Mouse (Mus musculus): ENCODE data around the gene Cyyr1. TPM values are rescaled to one million over a fixed set of nuclear protein-coding genes. Genes with fewer than 3 reads are reported as not detected.

The Cyyr1 gene
- total and polyA plus RNA-seq, 3 experiments = 15.1 to 39.5 (median 37.4) TPM

DNA sequence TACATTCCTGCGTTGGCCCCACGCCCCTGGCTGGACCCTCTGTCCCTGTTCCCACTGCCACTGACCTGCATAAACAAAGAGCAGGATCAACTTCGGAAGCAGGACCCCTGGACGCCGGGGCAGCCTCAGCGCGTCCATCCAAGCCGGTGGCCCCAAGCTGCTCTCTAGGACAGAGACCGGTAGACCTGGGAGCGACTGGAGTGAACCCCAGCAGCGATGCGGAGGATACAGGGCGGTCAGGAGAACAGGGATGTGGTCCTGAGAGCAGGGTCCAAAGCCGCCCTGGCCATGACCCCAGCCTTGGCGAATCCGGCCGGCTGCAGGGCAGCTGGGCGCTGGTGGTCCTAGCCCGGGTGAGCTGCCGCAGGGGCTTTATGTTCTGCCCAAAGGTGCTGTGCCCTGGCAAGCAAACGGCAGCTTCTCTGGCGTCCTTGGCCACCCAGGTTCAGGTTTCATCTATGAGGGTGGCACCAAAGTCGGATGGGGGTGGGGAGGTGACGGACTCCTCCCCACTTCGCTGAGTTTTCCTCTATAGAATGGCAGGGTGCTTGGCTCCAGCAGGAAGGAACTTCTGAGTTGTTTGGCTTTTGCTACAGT, 3.1 kb downstream of the Cyyr1 start:
- intact Hi-C loops (cut with DNase I) = loop anchor here (10.0 kb wide), 2 partner anchors 255 to 375 kb away; partner anchors contain the start of genes Adamts1 and App
- no peaks in the 10 kb centered on the region for H3K36me3 ChIP-seq (ENCODE audit: control insufficient read depth, insufficient read depth, low read length)
- H3K4me1 ChIP-seq (ENCODE audit: control insufficient read depth, insufficient read depth, low read length) = no peaks in the 10 kb centered on the region
- H3K27me3 ChIP-seq (ENCODE audit: control insufficient read depth, insufficient read depth, low read length) = no peaks in the 10 kb centered on the region
- WGBS = 4% methylated on average over 25 of the region's 25 CpGs
- peak; percentile 60 to 66 for DNase-seq
- TF ChIP-seq CTCF (IDR thresholded peaks at IDR 0.05) = no peak
- peak; percentile 84 for TF ChIP-seq POLR2A (IDR thresholded peaks at IDR 0.05; ENCODE audit: insufficient read depth, low read depth, low read length)
- 0 out of 2 replicates have a peak, but pooled peaks have one; percentile 21 for TF ChIP-seq EP300 (IDR thresholded peaks at IDR 0.05; ENCODE audit: insufficient read depth, low read depth, low read length)
- peak overlapping the region; percentile 75 for H3K9ac ChIP-seq (ENCODE audit: low read depth, low read length)
- H3K4me3 ChIP-seq = peak overlapping the region; percentile 55
- peak overlapping the region; percentile 93 for H3K27ac ChIP-seq
- H3K79me2 ChIP-seq (replicated peaks; ENCODE audit: control insufficient read depth, insufficient read depth, low read length) = no peaks in the 10 kb centered on the region

DNA sequence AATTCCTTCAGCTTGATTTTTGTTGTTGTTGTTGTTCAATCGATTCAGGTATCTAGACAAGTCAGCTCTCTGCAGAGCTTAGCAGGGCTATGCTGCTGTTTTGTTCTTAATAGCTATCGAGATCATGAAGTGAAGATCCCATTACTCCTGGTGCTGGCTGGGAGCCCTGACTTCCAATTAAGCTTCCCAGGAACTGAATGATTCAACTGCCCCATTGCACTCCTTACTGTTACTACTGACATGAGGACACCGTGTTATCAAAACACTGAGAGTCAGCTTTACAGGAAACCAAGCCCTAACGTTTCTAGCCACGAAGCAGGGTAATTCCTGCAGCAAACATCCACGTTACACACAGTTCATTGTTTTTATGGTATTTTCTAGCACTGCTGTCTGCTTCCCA, 6.7 kb downstream of the Cyyr1 start:
- intact Hi-C loops (cut with DNase I) = loop anchor here (10.0 kb wide), 2 partner anchors 258 to 372 kb away; partner anchors contain the start of genes Adamts1 and App
- no peaks in the 10 kb centered on the region for H3K27me3 ChIP-seq (ENCODE audit: control insufficient read depth, insufficient read depth, low read length)
- peak overlapping the region; percentile 93 for H3K27ac ChIP-seq
- peak in 1 of 2 experiments; percentile 63 for DNase-seq
- H3K79me2 ChIP-seq (replicated peaks; ENCODE audit: control insufficient read depth, insufficient read depth, low read length) = no peaks in the 10 kb centered on the region
- peaks cover 11% of the 10 kb centered on the region; the same call in 1 of the 2 replicates for H3K36me3 ChIP-seq (ENCODE audit: control insufficient read depth, insufficient read depth, low read length)
- peak overlapping the region; percentile 57 for H3K9ac ChIP-seq (ENCODE audit: low read depth, low read length)
- peaks cover 6% of the 10 kb centered on the region for H3K4me1 ChIP-seq (ENCODE audit: control insufficient read depth, insufficient read depth, low read length)
- peak overlapping the region; percentile 55 for H3K4me3 ChIP-seq
- 35% methylated on average over 6 of the region's 6 CpGs for WGBS
- TF ChIP-seq POLR2A (IDR thresholded peaks at IDR 0.05; ENCODE audit: insufficient read depth, low read depth, low read length) (peak; percentile 75; the same call in 1 of the 2 replicates), CTCF (IDR thresholded peaks at IDR 0.05) (no peak), EP300 (IDR thresholded peaks at IDR 0.05; ENCODE audit: insufficient read depth, low read depth, low read length) (peak; percentile 44; the same call in 1 of the 2 replicates)

DNA sequence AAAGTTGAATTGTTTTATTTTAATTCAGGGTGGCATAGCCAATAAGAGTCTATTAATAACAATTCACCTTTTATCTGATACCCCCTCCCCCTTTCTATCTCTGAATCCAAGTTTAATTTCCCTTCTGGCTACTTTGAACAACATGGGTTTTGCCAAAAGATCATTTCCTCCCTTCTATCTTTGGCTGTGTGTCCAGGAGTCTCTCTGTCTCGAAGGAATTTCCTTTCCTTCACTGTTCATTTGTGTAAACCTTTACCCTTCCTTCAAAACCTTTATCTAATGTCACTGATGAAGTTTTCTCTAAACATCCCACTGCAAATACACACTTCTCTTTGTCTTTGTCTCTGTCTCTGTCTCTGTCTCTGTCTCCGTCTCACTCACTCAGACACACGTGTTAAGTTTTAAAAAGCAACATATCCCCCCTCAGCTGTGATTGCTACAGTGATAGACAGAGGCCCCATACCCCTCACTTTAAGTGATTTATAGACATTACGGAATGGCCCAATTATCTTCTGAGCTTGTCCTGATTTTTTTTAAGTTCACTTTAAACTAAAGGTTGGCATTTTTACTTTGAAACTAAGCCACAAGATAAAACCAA, 11.4 kb downstream of the Cyyr1 start:
- Histone ChIP-seq H3K27ac (peak overlapping the region; percentile 82), H3K79me2 (replicated peaks; ENCODE audit: control insufficient read depth, insufficient read depth, low read length) (peaks cover 2% of the 10 kb centered on the region; the same call in 1 of the 2 replicates), H3K27me3 (ENCODE audit: control insufficient read depth, insufficient read depth, low read length) (no peaks in the 10 kb centered on the region), H3K4me3 (peak overlapping the region; percentile 6; the same call in 1 of the 2 replicates), H3K4me1 (ENCODE audit: control insufficient read depth, insufficient read depth, low read length) (peaks cover 15% of the 10 kb centered on the region), H3K36me3 (ENCODE audit: control insufficient read depth, insufficient read depth, low read length) (peaks cover 35% of the 10 kb centered on the region), H3K9ac (ENCODE audit: low read depth, low read length) (no peak overlapping the region; the same call in 1 of the 2 replicates)
- DNase-seq = no peak
- 31% methylated on average over 4 of the region's 4 CpGs for WGBS
- TF ChIP-seq CTCF (IDR thresholded peaks at IDR 0.05) (no peak), POLR2A (IDR thresholded peaks at IDR 0.05; ENCODE audit: insufficient read depth, low read depth, low read length) (no peak), EP300 (IDR thresholded peaks at IDR 0.05; ENCODE audit: insufficient read depth, low read depth, low read length) (no peak)
- intact Hi-C loops (cut with DNase I) = loop anchor here (10.0 kb wide), 2 partner anchors 263 to 367 kb away; partner anchors contain the start of genes Adamts1 and App

DNA sequence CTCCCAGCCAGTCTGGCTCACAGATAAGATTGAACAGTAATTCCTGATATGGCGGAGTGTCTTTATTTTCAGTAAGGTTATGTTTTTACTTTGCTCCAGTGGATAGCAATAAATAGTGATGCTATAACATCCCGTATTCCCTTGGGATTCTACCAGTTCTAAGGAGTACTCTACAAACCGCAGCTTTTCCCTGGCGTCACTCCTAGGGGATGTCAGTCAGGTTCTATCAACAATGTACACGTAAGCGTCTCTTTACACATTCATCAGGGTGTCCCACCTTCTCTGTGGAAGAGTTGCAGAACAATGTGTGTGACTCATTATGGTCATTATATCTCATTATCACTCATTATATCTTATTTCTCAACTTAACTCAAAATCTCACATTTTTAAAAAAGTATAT, 12.2 kb downstream of the Cyyr1 start:
- intact Hi-C loops (cut with DNase I) = loop anchor here (10.0 kb wide), 2 partner anchors 264 to 366 kb away; partner anchors contain the start of genes Adamts1 and App
- peaks cover 40% of the 10 kb centered on the region for H3K36me3 ChIP-seq (ENCODE audit: control insufficient read depth, insufficient read depth, low read length)
- peaks cover 2% of the 10 kb centered on the region; the same call in 1 of the 2 replicates for H3K79me2 ChIP-seq (replicated peaks; ENCODE audit: control insufficient read depth, insufficient read depth, low read length)
- no peak overlapping the region; the same call in 1 of the 2 replicates for H3K9ac ChIP-seq (ENCODE audit: low read depth, low read length)
- H3K4me1 ChIP-seq (ENCODE audit: control insufficient read depth, insufficient read depth, low read length) = peaks cover 15% of the 10 kb centered on the region
- H3K27me3 ChIP-seq (ENCODE audit: control insufficient read depth, insufficient read depth, low read length) = no peaks in the 10 kb centered on the region
- DNase-seq = no peak
- TF ChIP-seq EP300 (IDR thresholded peaks at IDR 0.05; ENCODE audit: insufficient read depth, low read depth, low read length) = no peak
- H3K27ac ChIP-seq = peak overlapping the region; percentile 82
- WGBS = 52% methylated on average over 6 of the region's 6 CpGs
- H3K4me3 ChIP-seq = peak overlapping the region; percentile 17; the same call in 1 of the 2 replicates

DNA sequence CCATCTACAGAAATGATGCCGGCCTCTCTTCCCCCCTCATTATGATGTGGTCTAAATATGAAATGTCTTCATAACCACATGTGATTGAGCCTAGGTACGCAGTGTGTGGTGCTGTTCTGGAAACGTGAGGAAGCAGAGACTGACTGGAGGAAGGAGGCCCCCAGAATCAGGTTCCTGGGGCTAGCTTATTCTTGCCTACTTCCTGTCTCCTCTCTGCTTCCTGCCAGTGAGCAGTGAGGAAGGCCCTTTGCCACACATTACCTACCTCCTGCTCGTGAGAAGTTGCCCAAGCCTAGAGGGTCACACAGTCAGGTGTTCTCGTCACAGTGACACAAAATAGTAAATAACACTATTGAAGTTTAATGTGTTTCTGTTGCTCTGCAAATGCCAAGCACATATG, 14.8 kb downstream of the Cyyr1 start:
- no peak overlapping the region for H3K4me3 ChIP-seq
- peak in 1 of 2 experiments; percentile 23 for DNase-seq
- WGBS = 46% methylated on average over 5 of the region's 5 CpGs
- peaks cover 32% of the 10 kb centered on the region for H3K36me3 ChIP-seq (ENCODE audit: control insufficient read depth, insufficient read depth, low read length)
- no peak overlapping the region for H3K9ac ChIP-seq (ENCODE audit: low read depth, low read length)
- intact Hi-C loops (cut with DNase I) = no loop called here
- TF ChIP-seq EP300 (IDR thresholded peaks at IDR 0.05; ENCODE audit: insufficient read depth, low read depth, low read length) (peak; percentile 54; the same call in 1 of the 2 replicates), CTCF (IDR thresholded peaks at IDR 0.05) (no peak)
- peaks cover 2% of the 10 kb centered on the region; the same call in 1 of the 2 replicates for H3K79me2 ChIP-seq (replicated peaks; ENCODE audit: control insufficient read depth, insufficient read depth, low read length)
- peaks cover 11% of the 10 kb centered on the region for H3K4me1 ChIP-seq (ENCODE audit: control insufficient read depth, insufficient read depth, low read length)
- peak overlapping the region; percentile 82 for H3K27ac ChIP-seq
- no peaks in the 10 kb centered on the region for H3K27me3 ChIP-seq (ENCODE audit: control insufficient read depth, insufficient read depth, low read length)

DNA sequence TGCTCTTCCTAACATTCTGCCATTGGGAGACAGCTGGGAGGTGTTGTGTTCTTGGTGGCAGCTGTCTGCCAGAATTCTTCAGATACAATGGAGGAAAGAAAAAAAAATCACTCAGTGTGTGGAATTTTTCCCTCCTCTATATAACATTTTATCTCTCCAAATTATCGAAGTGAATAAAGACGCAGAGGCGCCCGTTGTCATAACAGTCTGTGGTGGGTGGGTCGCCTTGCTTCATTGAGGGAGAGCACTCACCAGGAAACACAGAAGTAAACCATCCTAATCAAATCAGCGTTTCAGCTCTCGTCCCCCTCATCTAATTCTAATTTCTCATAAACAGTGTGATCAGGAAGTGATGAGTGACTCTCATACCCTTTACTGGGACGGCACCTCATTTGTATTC, 17.1 kb downstream of the Cyyr1 start:
- intact Hi-C loops (cut with DNase I) = no loop called here
- Histone ChIP-seq H3K27ac (no peak overlapping the region), H3K4me1 (ENCODE audit: control insufficient read depth, insufficient read depth, low read length) (peaks cover 9% of the 10 kb centered on the region), H3K79me2 (replicated peaks; ENCODE audit: control insufficient read depth, insufficient read depth, low read length) (peaks cover 2% of the 10 kb centered on the region; the same call in 1 of the 2 replicates), H3K27me3 (ENCODE audit: control insufficient read depth, insufficient read depth, low read length) (no peaks in the 10 kb centered on the region), H3K36me3 (ENCODE audit: control insufficient read depth, insufficient read depth, low read length) (peaks cover 30% of the 10 kb centered on the region), H3K9ac (ENCODE audit: low read depth, low read length) (no peak overlapping the region), H3K4me3 (no peak overlapping the region)
- DNase-seq = no peak
- WGBS = 68% methylated on average over 8 of the region's 8 CpGs
- no peak for TF ChIP-seq POLR2A (IDR thresholded peaks at IDR 0.05; ENCODE audit: insufficient read depth, low read depth, low read length)
- no peak for TF ChIP-seq EP300 (IDR thresholded peaks at IDR 0.05; ENCODE audit: insufficient read depth, low read depth, low read length)
- TF ChIP-seq CTCF (IDR thresholded peaks at IDR 0.05) = no peak

Measured in heart, adult 2 months (tissue).